Mouse (Mus musculus) heart, postnatal 0 days (tissue): ENCODE data around the gene Ctdsp2. TPM values are rescaled to one million over a fixed set of nuclear protein-coding genes. Genes with fewer than 3 reads are reported as not detected.

Source experiments
- ATAC-seq: fragments of 200-750 bp; cut with Nextera tagmentation; 2 replicates; pipeline ENCODE4 v1.8.0; 2017; ENCODE audit warnings: low read depth, moderate number of reproducible peaks, moderate library complexity; ENCODE audit not compliant: insufficient read depth
- DNase-seq: peaks from one replicate; pipeline ENCODE4 v3.0.0-alpha.2; 2016; ENCODE audit warnings: low spot score
- H3K27ac ChIP-seq: fragments of 300-500 bp; sonication (generic); 2 replicates; pipeline ENCODE4 v1.5.1; 2014; ENCODE audit warnings: low read depth, mild to moderate bottlenecking
- H3K27me3 ChIP-seq: fragments of 300-500 bp; sonication (generic); 2 replicates; pipeline ENCODE4 v1.6.1; 2014; ENCODE audit warnings: low read length, mixed read lengths; ENCODE audit not compliant: control insufficient read depth, insufficient read depth
- H3K36me3 ChIP-seq: fragments of 300-500 bp; sonication (generic); replicated peaks from 2 replicates; pipeline ENCODE4 v1.6.1; 2014; ENCODE audit warnings: low read length, mixed read lengths; ENCODE audit not compliant: control insufficient read depth, insufficient read depth
- H3K4me1 ChIP-seq: fragments of 300-500 bp; sonication (generic); 2 replicates; pipeline ENCODE4 v1.6.1; 2014; ENCODE audit warnings: antibody characterized with exemption; ENCODE audit not compliant: control insufficient read depth, insufficient read depth
- H3K4me2 ChIP-seq: fragments of 300-500 bp; sonication (generic); 2 replicates; pipeline ENCODE4 v1.6.1; 2014; ENCODE audit warnings: low read depth, mild to moderate bottlenecking, low read length, moderate library complexity
- H3K4me3 ChIP-seq: fragments of 300-500 bp; sonication (generic); 2 replicates; pipeline ENCODE4 v1.5.1; 2014; ENCODE audit warnings: low read depth, low read length
- H3K9ac ChIP-seq: fragments of 300-500 bp; sonication (generic); replicated peaks from 2 replicates; pipeline ENCODE4 v1.6.1; 2014; ENCODE audit warnings: low read depth, low read length, mixed read lengths
- H3K9me3 ChIP-seq: fragments of 300-500 bp; sonication (generic); replicated peaks from 2 replicates; pipeline ENCODE4 v1.6.1; 2016; ENCODE audit warnings: low read length; ENCODE audit not compliant: control insufficient read depth
- CTCF ChIP-seq: IDR thresholded peaks from 2 replicates; pipeline ENCODE4 v1.5.1; 2016; ENCODE audit warnings: antibody characterized with exemption, control low read depth, low read depth
- EP300 ChIP-seq: IDR thresholded peaks from 2 replicates; pipeline ENCODE4 v1.6.1; 2016; ENCODE audit warnings: antibody characterized with exemption, low read depth
- WGBS: fragments of 180-500 bp; shearing (Covaris S2); extraction: QIAGEN DNeasy Blood & Tissue Kit; methylation state at CpG from one replicate; pipeline ENCODE4 v1.1.7; 2014; 5-methylcytosine and 5-hydroxymethylcytosine counted together
- polyA plus RNA-seq: library from polyadenylated mRNA; unstranded; fragments of >200 nt; fragmentation: Nextera tagmentation; extraction: Ambion mirVana; gene quantifications from 2 replicates; pipeline ENCODE4 v1.2.1, GENCODE M21; 2015
- total RNA-seq: library from RNA; depleted of rRNA; stranded (reverse); fragments of >200 nt; gene quantifications from 2 replicates; pipeline ENCODE4 v1.2.3, GENCODE M21; 2014; ENCODE audit warnings: low replicate concordance

Gene Ctdsp2
- total and polyA plus RNA-seq, 2 experiments from 2014 or later = 26.4 to 137 TPM

DNA sequence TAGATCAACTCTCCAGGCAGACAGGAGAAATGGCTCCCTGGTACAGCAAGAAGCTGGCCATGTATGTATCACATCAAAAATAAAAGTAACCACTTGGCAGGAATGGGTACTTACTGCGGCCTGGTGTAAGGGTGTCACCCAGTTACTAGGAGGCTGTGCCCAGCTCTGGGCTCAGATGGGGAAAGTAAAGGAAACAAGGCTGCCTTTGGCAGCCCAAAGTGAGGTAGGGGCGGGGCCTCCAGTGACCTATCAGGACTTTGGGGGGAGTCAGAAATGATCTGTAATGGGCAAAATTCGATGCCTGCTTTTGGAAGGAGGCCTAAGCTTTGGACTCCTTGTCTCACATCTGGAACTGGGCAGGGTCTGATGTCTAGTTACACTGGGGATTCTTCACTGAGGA, 3.2 kb downstream of the Ctdsp2 start:
- Histone ChIP-seq H3K4me2 (peak overlapping the region; percentile 74), H3K27ac (peak overlapping the region; percentile 81), H3K9ac (peak overlapping the region; percentile 100), H3K4me1 (peaks cover 60% of the 10 kb centered on the region), H3K36me3 (no peaks in the 10 kb centered on the region), H3K9me3 (no peaks in the 10 kb centered on the region), H3K27me3 (no peaks in the 10 kb centered on the region), H3K4me3 (peak overlapping the region; percentile 88)
- ATAC-seq = no peak
- no peak for DNase-seq
- 43% methylated on average over 3 of the region's 3 CpGs for WGBS
- TF ChIP-seq EP300 = no peak
- TF ChIP-seq CTCF = no peak

- Histone ChIP-seq H3K36me3 (no peaks in the 10 kb centered on the region), H3K4me2 (peak overlapping the region; percentile 74), H3K9me3 (no peaks in the 10 kb centered on the region), H3K27ac (peak overlapping the region; percentile 81), H3K4me1 (peaks cover 71% of the 10 kb centered on the region), H3K9ac (peak overlapping the region; percentile 28), H3K4me3 (peak overlapping the region; percentile 88), H3K27me3 (no peaks in the 10 kb centered on the region)
- TF ChIP-seq EP300 = no peak
- TF ChIP-seq CTCF = no peak
- no peak for ATAC-seq
- 16% methylated on average over 14 of the region's 14 CpGs for WGBS
- DNase-seq = no peak
Observed at GRCm38 (mm10) chr10:126983193-126983725, 4.7 kb downstream of the Ctdsp2 start.

GRCm38 (mm10) chr10:126984189-126985004, 5.9 kb downstream of the Ctdsp2 start:
- no peaks in the 10 kb centered on the region for H3K36me3 ChIP-seq
- WGBS = 8% methylated on average over 5 of the region's 5 CpGs
- DNase-seq (peak; percentile 40), ATAC-seq (no peak)
- H3K4me2 ChIP-seq = peak overlapping the region; percentile 74
- H3K4me1 ChIP-seq = peaks cover 78% of the 10 kb centered on the region
- 0 out of 2 replicates have a peak overlapping the region, but pooled peaks have one; percentile 0 for H3K4me3 ChIP-seq
- peak overlapping the region; percentile 81 for H3K27ac ChIP-seq
- peak; percentile 41; the same call in 1 of the 2 replicates for TF ChIP-seq EP300
- TF ChIP-seq CTCF = no peak; the same call in 1 of the 2 replicates
- H3K27me3 ChIP-seq = no peaks in the 10 kb centered on the region
- no peak overlapping the region; the same call in 1 of the 2 replicates for H3K9ac ChIP-seq
- H3K9me3 ChIP-seq = no peaks in the 10 kb centered on the region

DNA sequence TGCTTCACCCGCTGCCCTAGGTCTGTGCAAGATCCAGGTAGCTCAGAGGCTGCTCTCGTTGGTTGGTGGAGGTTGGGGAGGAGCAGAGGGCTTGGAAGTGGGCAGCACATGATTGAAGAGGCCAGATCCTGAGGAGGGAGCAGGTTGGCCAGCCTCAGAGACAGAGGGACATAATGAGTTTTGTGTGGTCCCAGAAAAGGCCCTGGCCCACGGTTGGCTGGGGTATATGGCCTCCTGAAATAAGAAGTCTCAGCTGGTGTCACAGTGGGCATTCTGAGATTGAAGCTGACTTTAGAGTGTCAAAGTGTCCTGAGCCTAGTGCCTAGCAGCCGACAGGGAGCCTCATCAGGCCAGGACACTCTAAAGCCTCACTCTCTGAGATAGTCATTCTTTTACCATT, 6.6 kb downstream of the Ctdsp2 start:
- WGBS = 56% methylated on average over 4 of the region's 4 CpGs
- Histone ChIP-seq H3K27ac (peak overlapping the region; percentile 81), H3K4me3 (no peak overlapping the region), H3K9me3 (no peaks in the 10 kb centered on the region), H3K4me2 (peak overlapping the region; percentile 74), H3K9ac (no peak overlapping the region; the same call in 1 of the 2 replicates), H3K36me3 (no peaks in the 10 kb centered on the region), H3K4me1 (peaks cover 84% of the 10 kb centered on the region), H3K27me3 (no peaks in the 10 kb centered on the region)
- DNase-seq (no peak), ATAC-seq (no peak)
- no peak for TF ChIP-seq EP300
- TF ChIP-seq CTCF = no peak

- no peak for TF ChIP-seq CTCF
- no peak for TF ChIP-seq EP300
- peak overlapping the region; percentile 82 for H3K27ac ChIP-seq
- no peaks in the 10 kb centered on the region for H3K36me3 ChIP-seq
- H3K27me3 ChIP-seq = no peaks in the 10 kb centered on the region
- H3K9ac ChIP-seq = no peak overlapping the region
- peaks cover 86% of the 10 kb centered on the region for H3K4me1 ChIP-seq
- no peak overlapping the region for H3K4me2 ChIP-seq
- no peaks in the 10 kb centered on the region for H3K9me3 ChIP-seq
- ATAC-seq = no peak
- no peak overlapping the region for H3K4me3 ChIP-seq
- WGBS = 83% methylated on average over 9 of the region's 9 CpGs
- DNase-seq = no peak
Observed at GRCm38 (mm10) chr10:126985579-126985978, 7.1 kb downstream of the Ctdsp2 start.
